Mouse (Mus musculus): ENCODE data around the gene Slx4.

DNA sequence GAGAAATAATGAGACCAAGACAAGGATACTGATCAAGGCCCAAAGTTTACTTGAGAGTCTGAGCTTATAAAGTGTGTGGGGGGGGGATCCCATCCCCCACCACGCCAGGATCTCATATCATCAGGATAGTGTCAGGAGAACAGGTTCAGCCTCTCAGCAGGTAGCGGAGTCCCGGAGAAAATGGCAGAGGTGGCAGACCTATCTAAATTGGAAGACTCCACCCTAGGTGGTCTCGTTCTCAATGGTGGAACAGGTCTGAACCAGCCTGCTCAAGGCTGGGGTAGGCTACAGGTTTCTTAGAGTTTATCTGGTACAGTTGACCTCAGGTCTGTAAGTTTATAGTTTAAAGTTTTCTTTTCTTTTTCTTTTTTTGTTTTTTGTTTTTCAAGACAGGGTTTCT lies 19.1 kb upstream of the Slx4 start:
- TF ChIP-seq CTCF (IDR thresholded peaks at IDR 0.05; ENCODE audit: control insufficient read depth, insufficient read depth, insufficient read length) = no peak
- no peak for TF ChIP-seq CEBPB (IDR thresholded peaks at IDR 0.05; ENCODE audit: low read depth)
- TF ChIP-seq MAX (IDR thresholded peaks at IDR 0.05) = no peak
- TF ChIP-seq USF1 (IDR thresholded peaks at IDR 0.05; ENCODE audit: low read depth) = no peak
- no peak for TF ChIP-seq MYOG (IDR thresholded peaks at IDR 0.05; ENCODE audit: control insufficient read depth, extremely low read depth, insufficient read length)
- TF ChIP-seq MYOD1 (IDR thresholded peaks at IDR 0.05; ENCODE audit: control insufficient read depth, insufficient read length, low read depth) = no peak
- TF ChIP-seq FOSL1 (IDR thresholded peaks at IDR 0.05; ENCODE audit: insufficient read depth, low read length, poor library complexity, severe bottlenecking) = no peak

All from C2C12 (cell line).